Mouse (Mus musculus) spleen, postnatal 10 days (tissue): ENCODE data around the gene Cers5.

Source experiments
- DNase-seq, 2 experiments: peaks; one replicate each; pipeline ENCODE4 v3.0.0; 2021 to 2022; ENCODE audit warnings: low spot score in 2 of 2

Cers5 gene

GRCm38 (mm10) chr15:99710221-99711190 lies 62.2 kb downstream of the Cers5 start:
- DNase-seq: no peak

- DNase-seq: no peak
These were observed 64.5 kb downstream of the Cers5 start for GRCm38 (mm10) chr15:99708176-99708575.

GRCm38 (mm10) chr15:99705440-99706048 lies 67.1 kb downstream of the Cers5 start, which contains the start of gene Gm17349:
TSS of gene Gm17349 (minus strand) at chr15:99705490.
- DNase-seq: peak in 1 of 2 experiments; percentile 81

GRCm38 (mm10) chr15:99704881-99705280 lies 67.8 kb downstream of the Cers5 start:
- no peak for DNase-seq

- no peak for DNase-seq
These were observed 68.5 kb downstream of the Cers5 start for GRCm38 (mm10) chr15:99704041-99704681.

GRCm38 (mm10) chr15:99703676-99704040 lies 69.0 kb downstream of the Cers5 start:
- no peak for DNase-seq

- DNase-seq: peak in 1 of 2 experiments; percentile 8
These were observed 69.6 kb downstream of the Cers5 start for GRCm38 (mm10) chr15:99703104-99703503.

GRCm38 (mm10) chr15:99701999-99702900 lies 70.4 kb downstream of the Cers5 start, which contains the start of gene Smarcd1:
TSS of gene Smarcd1 (plus strand) at chr15:99702129.
- DNase-seq: peak; percentile 97 to 98

- peak in 1 of 2 experiments; percentile 25 for DNase-seq
These were observed 71.1 kb downstream of the Cers5 start for GRCm38 (mm10) chr15:99701640-99701998.

- peak in 1 of 2 experiments; percentile 4 for DNase-seq
These were observed 72.2 kb downstream of the Cers5 start for GRCm38 (mm10) chr15:99700219-99701106.

- DNase-seq: no peak
These were observed 73.0 kb downstream of the Cers5 start for GRCm38 (mm10) chr15:99699715-99700114.

- no peak for DNase-seq
These were observed 74.1 kb downstream of the Cers5 start for GRCm38 (mm10) chr15:99698533-99699085.

- no peak for DNase-seq
These were observed 75.4 kb downstream of the Cers5 start for GRCm38 (mm10) chr15:99697309-99697708.

- DNase-seq: no peak
These were observed 80.7 kb downstream of the Cers5 start for GRCm38 (mm10) chr15:99691976-99692375.

- no peak for DNase-seq
These were observed 81.8 kb downstream of the Cers5 start for GRCm38 (mm10) chr15:99690924-99691323.

GRCm38 (mm10) chr15:99688712-99689111 lies 84.0 kb downstream of the Cers5 start:
- DNase-seq: peak in 1 of 2 experiments; percentile 53
